Mouse (Mus musculus) midbrain, postnatal 0 days (tissue): ENCODE measurements around the gene Invs. TPM values are rescaled to one million over a fixed set of nuclear protein-coding genes. Genes with fewer than 3 reads are reported as not detected.

Experiments used
- ATAC-seq: fragments of 200-750 bp; cut with Nextera tagmentation; 2 replicates; pipeline ENCODE4 v1.8.0; 2017; ENCODE audit warnings: moderate number of reproducible peaks, mild to moderate bottlenecking, moderate TSS enrichment, moderate library complexity; ENCODE audit not compliant: low FRiP score
- DNase-seq: peaks from one replicate; pipeline ENCODE4 v3.0.0-alpha.2; 2015; ENCODE audit warnings: low spot score
- H3K27ac ChIP-seq: fragments of 300-500 bp; sonication (generic); 2 replicates; pipeline ENCODE4 v1.5.1; 2014; ENCODE audit warnings: low read depth, mild to moderate bottlenecking, low read length, mixed read lengths
- H3K27me3 ChIP-seq: fragments of 300-500 bp; sonication (generic); 2 replicates; pipeline ENCODE4 v1.6.1; 2014; ENCODE audit warnings: low read length, control low read depth, mixed read lengths; ENCODE audit not compliant: insufficient read depth
- H3K36me3 ChIP-seq: fragments of 300-500 bp; sonication (generic); 2 replicates; pipeline ENCODE4 v1.6.1; 2014; ENCODE audit warnings: low read length, control low read depth, mixed read lengths; ENCODE audit not compliant: insufficient read depth
- H3K4me1 ChIP-seq: fragments of 300-500 bp; sonication (generic); 2 replicates; pipeline ENCODE4 v1.6.1; 2014; ENCODE audit warnings: mild to moderate bottlenecking, control low read depth, antibody characterized with exemption, low read length, mixed read lengths; ENCODE audit not compliant: insufficient read depth
- H3K4me2 ChIP-seq: fragments of 300-500 bp; sonication (generic); 2 replicates; pipeline ENCODE4 v1.6.1; 2014; ENCODE audit warnings: low read depth, mild to moderate bottlenecking, low read length, mixed read lengths; ENCODE audit not compliant: poor library complexity, severe bottlenecking
- H3K4me3 ChIP-seq: fragments of 300-500 bp; sonication (generic); 2 replicates; pipeline ENCODE4 v1.5.1; 2014; ENCODE audit warnings: low read depth, mild to moderate bottlenecking, low read length, moderate library complexity
- H3K9ac ChIP-seq: fragments of 300-500 bp; sonication (generic); replicated peaks from 2 replicates; pipeline ENCODE4 v1.6.1; 2014; ENCODE audit warnings: mild to moderate bottlenecking, low read length, moderate library complexity, mixed read lengths; ENCODE audit not compliant: poor library complexity, severe bottlenecking
- H3K9me3 ChIP-seq: fragments of 300-500 bp; sonication (generic); 2 replicates; pipeline ENCODE4 v1.6.1; 2016; ENCODE audit warnings: low read length, control low read depth
- CTCF ChIP-seq: IDR thresholded peaks from 2 replicates; pipeline ENCODE4 v1.5.1; 2016; ENCODE audit warnings: antibody characterized with exemption, mild to moderate bottlenecking
- WGBS: fragments of 180-500 bp; shearing (Covaris S2); extraction: QIAGEN DNeasy Blood & Tissue Kit; methylation state at CpG from one replicate; pipeline ENCODE4 v1.1.7; 2014; 5-methylcytosine and 5-hydroxymethylcytosine counted together
- polyA plus RNA-seq: library from polyadenylated mRNA; unstranded; fragments of >200 nt; fragmentation: Nextera tagmentation; extraction: Ambion mirVana; gene quantifications from 2 replicates; pipeline ENCODE4 v1.2.1, GENCODE M21; 2015
- total RNA-seq: library from RNA; depleted of rRNA; stranded (reverse); fragments of >200 nt; gene quantifications from 2 replicates; pipeline ENCODE4 v1.2.3, GENCODE M21; 2014; rRNA removed

The Invs gene
- total RNA-seq (6.0 and 7.5 TPM in 2 replicates), polyA plus RNA-seq (3.4 and 3.5 TPM in 2 replicates)

DNA sequence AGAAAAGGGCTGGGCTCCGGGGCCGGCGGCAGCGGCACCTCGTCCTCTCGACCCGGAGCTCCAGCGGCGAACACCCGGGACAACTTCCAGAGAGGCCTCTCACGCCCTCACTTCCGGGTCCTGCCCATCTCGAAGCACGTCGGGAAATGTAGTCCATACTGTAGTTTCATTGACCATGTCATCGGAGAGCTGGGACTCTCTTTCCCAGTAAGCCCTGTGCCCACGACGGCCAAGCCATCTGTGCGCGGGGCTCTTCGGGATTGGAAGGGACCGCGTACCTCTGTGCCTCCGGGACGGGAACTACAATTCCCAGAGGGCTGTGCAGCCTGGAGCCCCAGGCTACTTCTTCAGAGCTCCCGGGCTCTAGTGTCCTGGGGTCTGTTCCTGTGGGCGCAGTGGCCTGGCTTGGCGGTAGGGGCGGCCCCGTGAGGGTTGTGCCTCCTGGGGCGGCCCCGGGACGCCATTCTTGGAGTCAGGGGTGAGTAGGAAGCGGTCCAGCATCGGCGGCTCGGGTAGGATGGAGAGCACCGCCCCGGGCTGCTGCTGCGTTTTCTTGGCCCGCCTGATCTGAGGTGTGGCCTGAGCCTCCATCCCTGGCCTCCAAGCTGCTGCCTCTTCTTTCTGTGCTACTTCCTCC lies at the start of gene Invs, which contains the start of gene Erp44:
Gene Invs, plus strand, starts transcription at position 263 of the 637 bp plus-strand sequence.
Gene Erp44, minus strand, starts transcription at position 61 of the 637 bp plus-strand sequence.
- TF ChIP-seq CTCF = no peak
- Histone ChIP-seq H3K4me1 (peaks cover 3% of the 10 kb centered on the region; the same call in 1 of the 2 replicates), H3K36me3 (no peaks in the 10 kb centered on the region), H3K9me3 (no peaks in the 10 kb centered on the region), H3K4me2 (peak within 1 kb of the TSS; percentile 85), H3K27ac (peak within 1 kb of the TSS; percentile 81), H3K9ac (peak within 1 kb of the TSS; percentile 91), H3K27me3 (no peaks in the 10 kb centered on the region), H3K4me3 (peak within 1 kb of the TSS; percentile 84)
- WGBS = under 1% methylated on average over 40 of the region's 41 CpGs
- peak; percentile 99 for DNase-seq
- peak; percentile 99 for ATAC-seq

DNA sequence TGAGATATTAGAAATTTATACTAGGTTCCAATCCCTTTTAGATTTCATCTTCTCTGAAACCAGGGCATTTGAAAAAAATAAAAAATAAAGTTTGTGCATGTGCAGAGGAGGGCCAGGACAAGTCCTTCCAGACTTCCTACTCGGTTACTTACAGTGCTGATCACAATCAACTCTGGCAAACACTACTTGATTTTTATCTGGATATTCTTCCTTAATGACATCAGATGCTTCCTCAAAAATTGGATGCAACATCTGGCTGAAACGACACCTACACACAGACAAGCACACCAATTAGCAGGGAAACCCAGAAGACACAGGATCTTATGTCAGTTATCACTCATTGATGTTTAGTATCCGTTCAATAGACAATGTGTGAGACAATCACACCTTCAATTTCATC lies 42.8 kb upstream of the Invs start:
- Histone ChIP-seq H3K27ac (no peak overlapping the region), H3K9ac (no peak overlapping the region), H3K4me1 (no peaks in the 10 kb centered on the region), H3K27me3 (no peaks in the 10 kb centered on the region), H3K4me3 (no peak overlapping the region), H3K36me3 (no peaks in the 10 kb centered on the region), H3K4me2 (no peak overlapping the region), H3K9me3 (no peaks in the 10 kb centered on the region)
- WGBS = 95% methylated on average over 3 of the region's 3 CpGs
- TF ChIP-seq CTCF = no peak
- ATAC-seq (no peak), DNase-seq (no peak)

GRCm38 (mm10) chr4:48239046-48239445 lies 40.5 kb upstream of the Invs start:
- no peaks in the 10 kb centered on the region for H3K9me3 ChIP-seq
- H3K4me3 ChIP-seq = no peak overlapping the region
- H3K27ac ChIP-seq = no peak overlapping the region
- H3K4me2 ChIP-seq = no peak overlapping the region
- DNase-seq = no peak
- WGBS = 89% methylated on average over 4 of the region's 4 CpGs
- H3K27me3 ChIP-seq = no peaks in the 10 kb centered on the region
- ATAC-seq = no peak
- H3K36me3 ChIP-seq = no peaks in the 10 kb centered on the region
- H3K9ac ChIP-seq = no peak overlapping the region
- TF ChIP-seq CTCF = no peak
- no peaks in the 10 kb centered on the region for H3K4me1 ChIP-seq

DNA sequence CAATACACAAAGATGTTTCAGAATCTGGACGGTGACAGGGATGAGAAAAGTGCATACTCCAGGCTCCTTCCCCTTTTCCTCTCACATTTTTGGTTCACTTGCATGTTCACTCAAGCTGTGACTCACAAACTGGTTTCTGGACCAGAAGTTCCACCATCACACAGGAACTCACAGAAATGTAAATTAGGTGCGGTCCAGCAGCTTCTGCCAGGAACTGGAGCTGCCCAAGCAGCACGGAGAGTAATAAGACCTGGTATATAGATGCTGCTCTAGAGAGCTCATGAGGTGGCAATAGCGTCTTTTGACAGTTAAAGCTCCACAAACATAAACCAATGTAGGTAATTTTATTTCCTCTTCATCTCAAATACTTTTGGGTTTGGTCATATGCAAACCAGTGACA lies 37.1 kb upstream of the Invs start:
- DNase-seq (no peak), ATAC-seq (no peak)
- no peak overlapping the region for H3K27ac ChIP-seq
- H3K36me3 ChIP-seq = no peaks in the 10 kb centered on the region
- H3K27me3 ChIP-seq = no peaks in the 10 kb centered on the region
- 90% methylated on average over 4 of the region's 4 CpGs for whole genome bisulfite sequencing
- no peaks in the 10 kb centered on the region for H3K9me3 ChIP-seq
- H3K4me3 ChIP-seq = no peak overlapping the region
- TF ChIP-seq CTCF = no peak
- no peak overlapping the region for H3K4me2 ChIP-seq
- no peaks in the 10 kb centered on the region for H3K4me1 ChIP-seq
- no peak overlapping the region for H3K9ac ChIP-seq

- H3K27me3 ChIP-seq = no peaks in the 10 kb centered on the region
- no peak for ATAC-seq
Observed at GRCm38 (mm10) chr4:48243737-48244136, 35.8 kb upstream of the Invs start.

DNA sequence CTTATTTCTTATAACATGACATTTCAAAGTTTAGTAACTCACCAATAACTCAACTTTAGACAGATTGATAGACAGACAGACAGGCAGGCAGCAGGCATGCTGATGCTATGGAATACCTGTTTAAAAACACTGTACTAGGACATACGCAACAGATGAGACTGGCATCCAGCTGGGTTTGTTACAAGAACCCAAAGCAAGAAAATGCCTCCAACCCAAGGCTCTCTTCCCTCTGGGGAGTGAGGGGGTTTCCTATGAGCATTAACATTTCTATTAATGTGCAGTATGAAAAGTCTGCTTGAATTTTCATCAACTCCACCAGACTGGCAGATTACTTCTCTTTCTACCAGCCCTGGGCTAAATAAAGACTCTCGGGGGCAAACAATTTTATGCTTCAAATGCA lies 35.3 kb upstream of the Invs start:
- DNase-seq = no peak
- ATAC-seq = no peak
- 62% methylated on average over 2 of the region's 2 CpGs for WGBS
- no peak for TF ChIP-seq CTCF
- Histone ChIP-seq H3K9ac (no peak overlapping the region), H3K27ac (no peak overlapping the region), H3K4me3 (no peak overlapping the region), H3K27me3 (no peaks in the 10 kb centered on the region), H3K4me2 (no peak overlapping the region), H3K4me1 (no peaks in the 10 kb centered on the region), H3K9me3 (no peaks in the 10 kb centered on the region), H3K36me3 (no peaks in the 10 kb centered on the region)

More at GRCm38 (mm10) chr4:48243737-48244136, 35.8 kb upstream of the Invs start:
- Histone ChIP-seq H3K4me3 (no peak overlapping the region), H3K4me2 (no peak overlapping the region), H3K4me1 (no peaks in the 10 kb centered on the region), H3K9me3 (no peaks in the 10 kb centered on the region), H3K27ac (no peak overlapping the region), H3K9ac (no peak overlapping the region), H3K36me3 (no peaks in the 10 kb centered on the region)
- TF ChIP-seq CTCF = no peak
- DNase-seq = no peak
- 66% methylated on average over 1 of the region's 1 CpGs for WGBS
